Mouse (Mus musculus) liver, adult 2 months (tissue): ENCODE data around the gene Chrm3. TPM values are rescaled to one million over a fixed set of nuclear protein-coding genes. Genes with fewer than 3 reads are reported as not detected.
A peak's percentile ranks its signal among the peaks of the same experiment; 100 is the strongest.

Source experiments
- DNase-seq: peaks from one replicate; pipeline ENCODE4 v3.0.0-alpha.2; 2011; ENCODE audit warnings: low read depth, low spot score; ENCODE audit errors: extremely low read depth
- H3K27ac ChIP-seq: fragments of 200-500 bp; replicated peaks from 2 replicates; pipeline ENCODE4 v1.5.1; 2012; ENCODE audit warnings: low read depth, mild to moderate bottlenecking, control low read depth, inconsistent platforms, low read length; ENCODE audit not compliant: insufficient read depth
- H3K27me3 ChIP-seq: fragments of 200-500 bp; 2 replicates; pipeline ENCODE4 v1.6.1; 2012; ENCODE audit warnings: mild to moderate bottlenecking, moderate library complexity, low read length, inconsistent platforms; ENCODE audit not compliant: control insufficient read depth, insufficient read depth
- H3K36me3 ChIP-seq: fragments of 200-500 bp; 2 replicates; pipeline ENCODE4 v1.6.1; 2012; ENCODE audit warnings: low read length, inconsistent platforms; ENCODE audit not compliant: control insufficient read depth, insufficient read depth
- H3K4me1 ChIP-seq: fragments of 200-500 bp; 2 replicates; pipeline ENCODE4 v1.6.1; 2011; ENCODE audit warnings: low read length; ENCODE audit not compliant: control insufficient read depth, insufficient read depth
- H3K4me3 ChIP-seq: fragments of 200-500 bp; 2 replicates; pipeline ENCODE4 v1.5.1; 2011; ENCODE audit warnings: low read depth, mild to moderate bottlenecking, control low read depth, low read length, moderate library complexity; ENCODE audit not compliant: insufficient read depth
- H3K79me2 ChIP-seq: fragments of 200-500 bp; 2 replicates; pipeline ENCODE4 v1.6.1; 2012; ENCODE audit warnings: inconsistent platforms, mild to moderate bottlenecking, low read length, moderate library complexity; ENCODE audit not compliant: control insufficient read depth, insufficient read depth
- H3K9ac ChIP-seq: fragments of 200-500 bp; 2 replicates; pipeline ENCODE4 v1.6.1; 2012; ENCODE audit warnings: low read depth, mild to moderate bottlenecking, control low read depth, inconsistent platforms, low read length
- CTCF ChIP-seq: fragments of 200-500 bp; IDR thresholded peaks from 2 replicates; pipeline ENCODE4 v1.5.1; 2011; ENCODE audit warnings: low read depth, low read length, control low read depth
- POLR2A ChIP-seq: fragments of 200-500 bp; IDR thresholded peaks from 2 replicates; pipeline ENCODE4 v1.6.1; 2011; ENCODE audit warnings: low read length, control low read depth; ENCODE audit not compliant: insufficient read depth; ENCODE audit errors: extremely low read depth
- WGBS: fragments of 180-500 bp; shearing (Covaris S2); methylation state at CpG from one replicate; pipeline ENCODE4 v1.1.7; 2018; 5-methylcytosine and 5-hydroxymethylcytosine counted together
- polyA plus RNA-seq: library from polyadenylated mRNA; depleted of rRNA; stranded (reverse); fragments of >200 nt; gene quantifications from 2 replicates; pipeline ENCODE4 v1.2.3, GENCODE M21; 2012
- total RNA-seq: library from RNA; depleted of rRNA; stranded (reverse); fragments of >200 nt; gene quantifications from 2 replicates; pipeline ENCODE4 v1.2.3, GENCODE M21; 2014

The Chrm3 gene
- total and polyA plus RNA-seq, 2 experiments: 0.17 to 0.18 TPM

- H3K4me3 ChIP-seq: no peak overlapping the region
- DNase-seq: peak; percentile 16
- WGBS: 69% methylated on average over 5 of the region's 5 CpGs
- H3K36me3 ChIP-seq: no peaks in the 10 kb centered on the region
- H3K9ac ChIP-seq: no peak overlapping the region
- H3K27me3 ChIP-seq: no peaks in the 10 kb centered on the region
- TF ChIP-seq POLR2A (no peak), CTCF (peak; percentile 64)
- no peak overlapping the region for H3K27ac ChIP-seq
- H3K4me1 ChIP-seq: no peaks in the 10 kb centered on the region
- no peaks in the 10 kb centered on the region for H3K79me2 ChIP-seq
These were observed 534.4 kb downstream of the Chrm3 start for GRCm38 (mm10) chr13:9826227-9826626.
